Mouse (Mus musculus) testis, adult 2 months (tissue): ENCODE measurements around the gene Smarcc1. TPM values are rescaled to one million over a fixed set of nuclear protein-coding genes. Genes with fewer than 3 reads are reported as not detected.
"Not testable (repeated sequence)": the region's sequence is repeated elsewhere in the genome, so short reads cannot be mapped to it uniquely, and the experiment has no call there.

Source experiments
- H3K27ac ChIP-seq: fragments of 200-500 bp; 2 replicates; pipeline ENCODE4 v1.5.1; 2012; ENCODE audit warnings: low read depth, low read length; ENCODE audit not compliant: control insufficient read depth, insufficient read depth
- H3K27me3 ChIP-seq: fragments of 200-500 bp; 2 replicates; pipeline ENCODE4 v1.6.1; 2012; ENCODE audit warnings: mild to moderate bottlenecking, low read length, moderate library complexity; ENCODE audit not compliant: control insufficient read depth, insufficient read depth
- H3K36me3 ChIP-seq: fragments of 200-500 bp; 2 replicates; pipeline ENCODE4 v1.6.1; 2012; ENCODE audit warnings: mild to moderate bottlenecking, low read length; ENCODE audit not compliant: control insufficient read depth, insufficient read depth
- H3K4me1 ChIP-seq: fragments of 200-500 bp; 2 replicates; pipeline ENCODE4 v1.6.1; 2012; ENCODE audit warnings: low read length; ENCODE audit not compliant: control insufficient read depth, insufficient read depth
- H3K4me3 ChIP-seq: fragments of 200-500 bp; 2 replicates; pipeline ENCODE4 v1.5.1; 2012; ENCODE audit warnings: low read depth, mild to moderate bottlenecking, low read length, moderate library complexity, mixed read lengths; ENCODE audit not compliant: control insufficient read depth
- CTCF ChIP-seq: fragments of 200-500 bp; IDR thresholded peaks from 2 replicates; pipeline ENCODE4 v1.5.1; 2012; ENCODE audit warnings: low read depth, mild to moderate bottlenecking, inconsistent platforms, low read length, moderate library complexity; ENCODE audit not compliant: control insufficient read depth, insufficient read depth, insufficient replicate concordance
- POLR2A ChIP-seq: fragments of 200-500 bp; IDR thresholded peaks from 2 replicates; pipeline ENCODE4 v1.6.1; 2012; ENCODE audit warnings: low read depth, mild to moderate bottlenecking, inconsistent platforms, low read length, moderate library complexity; ENCODE audit not compliant: control insufficient read depth
- polyA plus RNA-seq: library from polyadenylated mRNA; depleted of rRNA; stranded (reverse); fragments of >200 nt; gene quantifications from 2 replicates; pipeline ENCODE4 v1.2.3, GENCODE M21; 2012

Smarcc1 gene
- polyA plus RNA-seq, 1 experiment = 14.8 TPM

DNA sequence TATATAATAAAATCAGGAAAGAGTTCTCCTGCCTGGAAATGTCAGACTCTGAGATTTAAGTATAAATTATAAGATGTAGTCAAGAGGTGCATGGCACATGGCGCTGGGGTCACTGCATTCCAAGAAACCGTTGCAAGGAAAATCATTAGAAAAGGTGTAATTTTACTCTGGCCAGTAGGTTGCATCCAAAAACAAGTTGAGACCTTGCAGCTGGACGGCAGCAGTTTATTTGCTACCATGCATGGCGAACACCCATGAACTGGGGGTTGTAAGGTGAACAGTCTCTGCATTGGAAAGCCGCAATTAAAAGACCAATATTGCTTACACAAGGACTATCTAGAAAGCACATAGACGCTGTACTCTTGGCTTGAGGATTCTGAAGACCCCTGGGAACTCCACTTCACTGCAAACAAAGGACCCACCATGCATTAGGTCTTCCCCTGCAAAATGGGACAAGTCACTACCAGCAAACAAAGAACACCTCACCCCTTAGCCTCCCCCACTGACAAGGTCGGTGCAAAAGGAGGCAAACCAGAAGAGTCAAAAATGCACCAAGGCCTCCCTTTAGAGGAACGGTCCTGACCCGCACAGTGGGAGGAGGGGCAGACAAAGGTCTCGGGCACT, 1.0 kb upstream of the Smarcc1 start:
- H3K4me1 ChIP-seq = peaks cover 9% of the 10 kb centered on the region
- 0 out of 2 replicates have a peak, but pooled peaks cover 1% of the 10 kb centered on the region for H3K36me3 ChIP-seq
- H3K4me3 ChIP-seq = peak overlapping the region; percentile 100
- H3K27ac ChIP-seq = peak overlapping the region; percentile 93
- no peak for TF ChIP-seq CTCF
- no peak for TF ChIP-seq POLR2A
- H3K27me3 ChIP-seq = no peaks in the 10 kb centered on the region

DNA sequence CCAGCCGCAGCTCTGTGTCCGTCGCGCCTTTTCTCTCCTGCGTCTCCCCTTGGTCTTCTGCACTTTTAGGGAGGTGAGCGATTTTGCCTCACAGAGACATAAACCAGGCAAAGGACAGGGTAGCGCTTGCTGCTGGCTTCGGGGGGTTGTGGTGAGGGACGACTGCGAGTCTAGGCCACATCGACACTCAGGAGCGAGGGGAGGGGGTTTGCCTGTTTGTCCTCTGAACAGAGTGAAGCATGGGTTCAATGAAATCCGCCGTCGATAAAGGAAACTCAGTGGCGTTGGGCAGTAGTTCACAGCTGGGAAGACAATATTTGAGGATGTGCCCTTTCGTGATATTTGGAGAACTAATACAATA, 251 bp downstream of the Smarcc1 start, which contains the start of gene Dhx30:
TSS of gene Dhx30 (minus strand) at position 52 of the 361 bp plus-strand sequence.
- Histone ChIP-seq H3K4me3 (peak within 1 kb of the TSS; percentile 100), H3K27ac (peak within 1 kb of the TSS; percentile 93), H3K4me1 (peaks cover 9% of the 10 kb centered on the region), H3K36me3 (0 out of 2 replicates have a peak, but pooled peaks cover 1% of the 10 kb centered on the region), H3K27me3 (no peaks in the 10 kb centered on the region)
- no peak for TF ChIP-seq POLR2A
- no peak for TF ChIP-seq CTCF

DNA sequence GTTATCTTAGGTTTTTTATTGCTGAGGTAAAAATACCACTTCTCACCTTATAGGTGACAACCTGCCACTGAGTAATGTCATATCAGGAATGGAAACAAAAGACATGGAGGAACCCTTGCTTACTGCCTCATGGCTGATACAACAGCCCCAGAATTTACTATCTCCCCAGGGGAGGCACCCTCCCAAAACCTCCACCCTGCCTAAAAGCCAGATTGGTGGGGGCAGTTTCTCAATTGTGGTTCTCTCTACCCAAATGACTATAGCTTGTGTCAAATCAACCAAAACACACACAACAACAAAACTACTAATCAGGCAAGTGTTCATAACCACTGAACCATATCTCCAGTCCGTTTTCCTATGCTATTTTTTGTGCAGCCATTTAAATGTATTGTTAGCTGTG, 741 bp downstream of the Smarcc1 start:
- Histone ChIP-seq H3K27me3 (no peaks in the 10 kb centered on the region), H3K27ac (peak overlapping the region; percentile 89; the same call in 1 of the 2 replicates), H3K4me1 (peaks cover 9% of the 10 kb centered on the region), H3K4me3 (peak overlapping the region; percentile 100; the same call in 1 of the 2 replicates), H3K36me3 (no peaks in the 10 kb centered on the region)
- TF ChIP-seq CTCF (no peak), POLR2A (no peak)

DNA sequence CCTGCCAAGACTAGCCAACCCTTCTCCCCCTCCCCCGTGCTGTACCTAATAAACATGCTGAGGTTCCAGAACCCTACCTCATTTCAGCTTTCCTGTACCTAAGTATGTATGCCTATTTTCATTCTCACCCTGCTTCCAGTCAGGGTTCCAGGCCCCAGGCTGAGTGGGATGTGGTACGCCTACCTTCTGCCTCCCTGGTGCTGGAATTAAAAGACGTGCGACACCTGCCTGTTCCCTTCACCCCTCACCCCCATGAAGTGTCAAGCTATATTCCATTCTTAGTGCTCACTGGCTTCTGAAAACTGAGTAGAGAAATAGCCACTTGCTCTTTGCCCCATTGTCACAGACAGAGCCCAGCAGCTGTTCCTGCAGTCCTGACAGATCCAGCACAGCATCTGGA, 3.9 kb downstream of the Smarcc1 start:
- Histone ChIP-seq H3K27ac (no peak overlapping the region), H3K36me3 (no peaks in the 10 kb centered on the region), H3K4me1 (peaks cover 7% of the 10 kb centered on the region), H3K27me3 (no peaks in the 10 kb centered on the region), H3K4me3 (no peak overlapping the region)
- no peak for TF ChIP-seq CTCF
- no peak for TF ChIP-seq POLR2A

DNA sequence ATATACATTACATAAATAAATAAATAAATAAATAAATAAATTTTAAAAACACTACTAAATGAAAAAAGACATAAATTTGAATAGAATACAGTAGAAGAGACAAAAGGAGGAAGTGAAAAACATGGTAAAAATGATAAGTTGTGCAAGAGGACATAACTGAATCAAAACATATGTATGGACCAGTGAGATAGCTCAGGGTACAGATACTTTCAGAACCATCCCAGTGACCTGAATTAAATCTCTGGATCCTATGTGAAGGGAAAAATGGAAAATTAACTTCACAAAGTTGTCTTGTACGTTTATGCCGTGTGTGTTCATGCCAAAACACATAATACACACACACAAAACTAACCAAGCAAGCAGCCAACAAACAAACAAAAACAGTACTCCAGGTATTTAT, 5.8 kb downstream of the Smarcc1 start:
- Histone ChIP-seq H3K36me3 (no peaks in the 10 kb centered on the region), H3K4me1 (peaks cover under 1% of the 10 kb centered on the region; the same call in 1 of the 2 replicates), H3K4me3 (no peak overlapping the region), H3K27ac (no peak overlapping the region), H3K27me3 (no peaks in the 10 kb centered on the region)
- TF ChIP-seq CTCF = no peak
- TF ChIP-seq POLR2A = no peak

DNA sequence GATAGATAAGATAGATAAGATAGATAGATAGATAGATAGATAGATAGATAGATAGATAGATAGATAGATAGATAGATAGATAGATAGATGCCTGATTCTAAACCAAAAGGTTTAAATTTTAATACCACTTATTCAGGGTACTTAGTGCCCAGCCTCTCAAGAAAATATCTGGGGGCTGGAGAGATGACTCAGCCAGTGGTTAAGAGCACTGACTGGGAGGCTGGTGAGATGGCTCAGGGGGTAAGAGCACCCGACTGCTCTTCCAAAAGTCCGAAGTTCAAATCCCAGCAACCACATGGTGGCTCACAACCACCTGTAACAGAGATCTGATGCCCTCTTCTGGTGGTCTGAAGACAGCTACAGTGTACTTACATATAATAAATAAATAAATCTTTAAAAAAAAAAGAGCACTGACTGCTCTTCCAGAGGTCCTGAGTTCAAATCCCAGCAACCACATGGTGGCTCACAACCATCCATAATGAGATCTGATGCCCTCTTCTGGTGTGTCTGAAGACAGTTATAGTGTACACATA, 6.6 kb downstream of the Smarcc1 start:
- H3K36me3 ChIP-seq, H3K4me1 ChIP-seq, H3K27me3 ChIP-seq, H3K27ac ChIP-seq, H3K4me3 ChIP-seq: not testable (repeated sequence)

DNA sequence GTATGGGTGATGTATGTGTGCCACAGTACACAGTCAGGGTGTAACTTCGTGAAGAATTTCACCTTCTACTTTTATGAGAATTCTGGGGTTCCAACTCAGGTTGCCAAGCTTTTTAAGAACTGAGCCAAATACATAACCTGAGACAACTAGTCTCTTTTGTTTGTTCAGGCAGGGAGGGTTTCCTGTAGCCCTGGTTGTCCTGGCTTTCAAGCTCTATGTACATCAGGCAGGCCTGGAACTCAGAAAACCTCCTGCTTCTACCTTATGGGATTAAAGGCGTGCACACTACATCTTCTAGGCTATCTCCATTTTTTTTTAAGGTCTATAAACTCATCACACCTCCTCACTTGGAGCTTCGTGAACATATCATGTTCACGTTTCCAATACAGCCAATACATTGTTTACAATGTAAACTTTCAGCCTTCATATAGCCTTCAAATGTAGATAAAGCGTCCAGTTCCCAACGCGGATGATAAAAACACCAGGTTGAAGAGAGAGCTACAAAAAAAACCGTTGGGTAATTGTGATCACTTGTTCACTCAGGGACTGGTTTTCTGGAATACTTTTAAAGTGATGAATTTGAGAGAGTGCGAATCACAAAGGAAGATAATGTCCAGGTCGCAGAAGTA, 13.5 kb downstream of the Smarcc1 start:
- TF ChIP-seq POLR2A (no peak), CTCF (no peak)
- Histone ChIP-seq H3K4me1 (peaks cover 8% of the 10 kb centered on the region), H3K27ac (peak overlapping the region; percentile 95), H3K27me3 (no peaks in the 10 kb centered on the region), H3K36me3 (no peaks in the 10 kb centered on the region), H3K4me3 (peak overlapping the region; percentile 95)
